Mouse (Mus musculus): ENCODE measurements around the gene Nrxn2. TPM values are rescaled to one million over a fixed set of nuclear protein-coding genes. Genes with fewer than 3 reads are reported as not detected.

Nrxn2 gene
- polyA plus RNA-seq, 1 experiment from 2014 or later, result 1.6 TPM

- ATAC-seq (replicated peaks; ENCODE audit: low FRiP score), result no peak
- no peaks in the 10 kb centered on the region; the same call in 1 of the 2 replicates for H3K4me1 ChIP-seq (replicated peaks; ENCODE audit: control insufficient read depth, insufficient read depth, low read length)
- no peak overlapping the region for H3K4me3 ChIP-seq (ENCODE audit: low read depth, low read length)
- H3K27ac ChIP-seq (ENCODE audit: low read depth, low read length), result no peak overlapping the region
- H3K27me3 ChIP-seq (replicated peaks; ENCODE audit: control insufficient read depth, insufficient read depth, low read length), result peaks cover 55% of the 10 kb centered on the region
- no peak overlapping the region for H3K9ac ChIP-seq (ENCODE audit: low read depth, low read length)
- DNase-seq (ENCODE audit: low spot score), result no peak
- no peaks in the 10 kb centered on the region for H3K36me3 ChIP-seq (ENCODE audit: control insufficient read depth, insufficient read depth, low read length)
- no peak overlapping the region for H3K4me2 ChIP-seq
- no peaks in the 10 kb centered on the region for H3K9me3 ChIP-seq (ENCODE audit: control insufficient read depth, low read length)
- 75% methylated on average over 11 of the region's 11 CpGs for WGBS
Measured at GRCm38 (mm10) chr19:6533290-6534117, 115.0 kb downstream of the Nrxn2 start.

- Histone ChIP-seq H3K9ac (ENCODE audit: low read depth, low read length) (no peak overlapping the region), H3K36me3 (ENCODE audit: control insufficient read depth, insufficient read depth, low read length) (no peaks in the 10 kb centered on the region), H3K4me3 (ENCODE audit: low read depth, low read length) (no peak overlapping the region), H3K27ac (ENCODE audit: low read depth, low read length) (no peak overlapping the region), H3K4me1 (replicated peaks; ENCODE audit: control insufficient read depth, insufficient read depth, low read length) (no peaks in the 10 kb centered on the region; the same call in 1 of the 2 replicates), H3K9me3 (ENCODE audit: control insufficient read depth, low read length) (no peaks in the 10 kb centered on the region), H3K27me3 (replicated peaks; ENCODE audit: control insufficient read depth, insufficient read depth, low read length) (peaks cover 53% of the 10 kb centered on the region), H3K4me2 (no peak overlapping the region)
- DNase-seq (ENCODE audit: low spot score) (no peak), ATAC-seq (replicated peaks; ENCODE audit: low FRiP score) (no peak)
- 59% methylated on average over 5 of the region's 5 CpGs for WGBS
Measured at GRCm38 (mm10) chr19:6534118-6534415, 115.5 kb downstream of the Nrxn2 start.

- WGBS, result 61% methylated on average over 3 of the region's 3 CpGs
- no peak for ATAC-seq (replicated peaks; ENCODE audit: low FRiP score)
- H3K27ac ChIP-seq (ENCODE audit: low read depth, low read length), result no peak overlapping the region
- no peaks in the 10 kb centered on the region for H3K36me3 ChIP-seq (ENCODE audit: control insufficient read depth, insufficient read depth, low read length)
- H3K27me3 ChIP-seq (replicated peaks; ENCODE audit: control insufficient read depth, insufficient read depth, low read length), result peaks cover 34% of the 10 kb centered on the region
- DNase-seq (ENCODE audit: low spot score), result no peak
- H3K4me1 ChIP-seq (replicated peaks; ENCODE audit: control insufficient read depth, insufficient read depth, low read length), result no peaks in the 10 kb centered on the region; the same call in 1 of the 2 replicates
- no peak overlapping the region for H3K4me3 ChIP-seq (ENCODE audit: low read depth, low read length)
- H3K9me3 ChIP-seq (ENCODE audit: control insufficient read depth, low read length), result no peaks in the 10 kb centered on the region
- H3K9ac ChIP-seq (ENCODE audit: low read depth, low read length), result no peak overlapping the region
- no peak overlapping the region for H3K4me2 ChIP-seq
Measured at GRCm38 (mm10) chr19:6536201-6536600, 117.7 kb downstream of the Nrxn2 start.

- Histone ChIP-seq H3K27ac (ENCODE audit: low read depth, low read length) (no peak overlapping the region), H3K9ac (ENCODE audit: low read depth, low read length) (no peak overlapping the region), H3K4me3 (ENCODE audit: low read depth, low read length) (no peak overlapping the region), H3K9me3 (ENCODE audit: control insufficient read depth, low read length) (no peaks in the 10 kb centered on the region), H3K27me3 (replicated peaks; ENCODE audit: control insufficient read depth, insufficient read depth, low read length) (peaks cover 29% of the 10 kb centered on the region), H3K4me2 (no peak overlapping the region), H3K4me1 (replicated peaks; ENCODE audit: control insufficient read depth, insufficient read depth, low read length) (no peaks in the 10 kb centered on the region), H3K36me3 (ENCODE audit: control insufficient read depth, insufficient read depth, low read length) (no peaks in the 10 kb centered on the region)
- 67% methylated on average over 6 of the region's 6 CpGs for WGBS
- ATAC-seq (replicated peaks; ENCODE audit: low FRiP score) (no peak), DNase-seq (ENCODE audit: low spot score) (no peak)
Measured at GRCm38 (mm10) chr19:6536696-6537095, 118.2 kb downstream of the Nrxn2 start.

- no peak overlapping the region for H3K4me2 ChIP-seq
- H3K36me3 ChIP-seq (ENCODE audit: control insufficient read depth, insufficient read depth, low read length), result no peaks in the 10 kb centered on the region
- ATAC-seq (replicated peaks; ENCODE audit: low FRiP score) (no peak), DNase-seq (ENCODE audit: low spot score) (no peak)
- no peak overlapping the region for H3K4me3 ChIP-seq (ENCODE audit: low read depth, low read length)
- H3K4me1 ChIP-seq (replicated peaks; ENCODE audit: control insufficient read depth, insufficient read depth, low read length), result no peaks in the 10 kb centered on the region
- H3K9me3 ChIP-seq (ENCODE audit: control insufficient read depth, low read length), result no peaks in the 10 kb centered on the region
- H3K27me3 ChIP-seq (replicated peaks; ENCODE audit: control insufficient read depth, insufficient read depth, low read length), result peaks cover 21% of the 10 kb centered on the region
- H3K27ac ChIP-seq (ENCODE audit: low read depth, low read length), result no peak overlapping the region
- WGBS, result 52% methylated on average over 8 of the region's 8 CpGs
- no peak overlapping the region for H3K9ac ChIP-seq (ENCODE audit: low read depth, low read length)
Measured at GRCm38 (mm10) chr19:6537526-6537925, 119.0 kb downstream of the Nrxn2 start.

- H3K4me1 ChIP-seq (replicated peaks; ENCODE audit: control insufficient read depth, insufficient read depth, low read length), result no peaks in the 10 kb centered on the region
- DNase-seq (ENCODE audit: low spot score) (no peak), ATAC-seq (replicated peaks; ENCODE audit: low FRiP score) (no peak)
- H3K4me2 ChIP-seq, result no peak overlapping the region
- H3K27me3 ChIP-seq (replicated peaks; ENCODE audit: control insufficient read depth, insufficient read depth, low read length), result peaks cover 12% of the 10 kb centered on the region
- 77% methylated on average over 6 of the region's 6 CpGs for WGBS
- no peak overlapping the region for H3K27ac ChIP-seq (ENCODE audit: low read depth, low read length)
- no peaks in the 10 kb centered on the region for H3K9me3 ChIP-seq (ENCODE audit: control insufficient read depth, low read length)
- no peaks in the 10 kb centered on the region for H3K36me3 ChIP-seq (ENCODE audit: control insufficient read depth, insufficient read depth, low read length)
- no peak overlapping the region for H3K9ac ChIP-seq (ENCODE audit: low read depth, low read length)
- no peak overlapping the region for H3K4me3 ChIP-seq (ENCODE audit: low read depth, low read length)
Measured at GRCm38 (mm10) chr19:6538546-6538945, 120.0 kb downstream of the Nrxn2 start.

- 81% methylated on average over 4 of the region's 4 CpGs for WGBS
- Histone ChIP-seq H3K9ac (ENCODE audit: low read depth, low read length) (no peak overlapping the region), H3K4me2 (no peak overlapping the region), H3K4me1 (replicated peaks; ENCODE audit: control insufficient read depth, insufficient read depth, low read length) (no peaks in the 10 kb centered on the region), H3K27ac (ENCODE audit: low read depth, low read length) (no peak overlapping the region), H3K9me3 (ENCODE audit: control insufficient read depth, low read length) (no peaks in the 10 kb centered on the region), H3K27me3 (replicated peaks; ENCODE audit: control insufficient read depth, insufficient read depth, low read length) (peaks cover 3% of the 10 kb centered on the region), H3K4me3 (ENCODE audit: low read depth, low read length) (no peak overlapping the region), H3K36me3 (ENCODE audit: control insufficient read depth, insufficient read depth, low read length) (no peaks in the 10 kb centered on the region)
- DNase-seq (ENCODE audit: low spot score), result no peak
- ATAC-seq (replicated peaks; ENCODE audit: low FRiP score), result no peak
Measured at GRCm38 (mm10) chr19:6539592-6539991, 121.1 kb downstream of the Nrxn2 start.

GRCm38 (mm10) chr19:6540191-6540590 is 121.7 kb downstream of the Nrxn2 start:
- no peaks in the 10 kb centered on the region for H3K9me3 ChIP-seq (ENCODE audit: control insufficient read depth, low read length)
- no peak overlapping the region for H3K4me2 ChIP-seq
- no peak overlapping the region for H3K9ac ChIP-seq (ENCODE audit: low read depth, low read length)
- ATAC-seq (replicated peaks; ENCODE audit: low FRiP score) (no peak), DNase-seq (ENCODE audit: low spot score) (no peak)
- H3K27ac ChIP-seq (ENCODE audit: low read depth, low read length), result no peak overlapping the region
- no peaks in the 10 kb centered on the region; the same call in 1 of the 2 replicates for H3K27me3 ChIP-seq (replicated peaks; ENCODE audit: control insufficient read depth, insufficient read depth, low read length)
- no peak overlapping the region for H3K4me3 ChIP-seq (ENCODE audit: low read depth, low read length)
- no peaks in the 10 kb centered on the region for H3K4me1 ChIP-seq (replicated peaks; ENCODE audit: control insufficient read depth, insufficient read depth, low read length)
- WGBS, result 69% methylated on average over 6 of the region's 6 CpGs
- no peaks in the 10 kb centered on the region for H3K36me3 ChIP-seq (ENCODE audit: control insufficient read depth, insufficient read depth, low read length)

GRCm38 (mm10) chr19:6541521-6541920 is 123.0 kb downstream of the Nrxn2 start:
- Histone ChIP-seq H3K27me3 (replicated peaks; ENCODE audit: control insufficient read depth, insufficient read depth, low read length) (no peaks in the 10 kb centered on the region; the same call in 1 of the 2 replicates), H3K4me2 (no peak overlapping the region), H3K27ac (ENCODE audit: low read depth, low read length) (no peak overlapping the region), H3K9me3 (ENCODE audit: control insufficient read depth, low read length) (no peaks in the 10 kb centered on the region), H3K36me3 (ENCODE audit: control insufficient read depth, insufficient read depth, low read length) (no peaks in the 10 kb centered on the region), H3K9ac (ENCODE audit: low read depth, low read length) (no peak overlapping the region), H3K4me3 (ENCODE audit: low read depth, low read length) (no peak overlapping the region), H3K4me1 (replicated peaks; ENCODE audit: control insufficient read depth, insufficient read depth, low read length) (no peaks in the 10 kb centered on the region)
- WGBS, result 84% methylated on average over 7 of the region's 7 CpGs
- ATAC-seq (replicated peaks; ENCODE audit: low FRiP score), result no peak
- no peak for DNase-seq (ENCODE audit: low spot score)
